Mouse (Mus musculus): Measurements from ENCODE around the gene Slc22a18. TPM values are rescaled to one million over a fixed set of nuclear protein-coding genes. Genes with fewer than 3 reads are reported as not detected.
"Not testable (repeated sequence)": the region's sequence is repeated elsewhere in the genome, so short reads cannot be mapped to it uniquely, and the experiment has no call there.

Slc22a18 gene
- polyA plus RNA-seq, 1 experiment from 2014 or later, result 0.85 TPM

- Histone ChIP-seq H3K27ac (no peak overlapping the region), H3K9ac (no peak overlapping the region), H3K27me3 (replicated peaks) (peaks cover 12% of the 10 kb centered on the region; the same call in 1 of the 2 replicates), H3K4me1 (no peaks in the 10 kb centered on the region), H3K4me2 (replicated peaks) (no peak overlapping the region), H3K36me3 (peaks cover 21% of the 10 kb centered on the region), H3K4me3 (no peak overlapping the region), H3K9me3 (no peaks in the 10 kb centered on the region)
- 64% methylated on average over 1 of the region's 1 CpGs for WGBS
- no peak for ATAC-seq (ENCODE audit: low FRiP score, low read depth)
These were observed 36.0 kb downstream of the Slc22a18 start for GRCm38 (mm10) chr7:143509566-143509965.

- 90% methylated on average over 3 of the region's 3 CpGs for WGBS
- Histone ChIP-seq H3K4me2 (replicated peaks) (no peak overlapping the region), H3K36me3 (peaks cover 33% of the 10 kb centered on the region), H3K4me3 (no peak overlapping the region), H3K27ac (no peak overlapping the region), H3K27me3 (replicated peaks) (peaks cover 4% of the 10 kb centered on the region; the same call in 1 of the 2 replicates), H3K9me3 (no peaks in the 10 kb centered on the region), H3K9ac (no peak overlapping the region), H3K4me1 (no peaks in the 10 kb centered on the region)
- ATAC-seq (ENCODE audit: low FRiP score, low read depth), result no peak
These were observed 37.2 kb downstream of the Slc22a18 start for GRCm38 (mm10) chr7:143510593-143511334.

DNA sequence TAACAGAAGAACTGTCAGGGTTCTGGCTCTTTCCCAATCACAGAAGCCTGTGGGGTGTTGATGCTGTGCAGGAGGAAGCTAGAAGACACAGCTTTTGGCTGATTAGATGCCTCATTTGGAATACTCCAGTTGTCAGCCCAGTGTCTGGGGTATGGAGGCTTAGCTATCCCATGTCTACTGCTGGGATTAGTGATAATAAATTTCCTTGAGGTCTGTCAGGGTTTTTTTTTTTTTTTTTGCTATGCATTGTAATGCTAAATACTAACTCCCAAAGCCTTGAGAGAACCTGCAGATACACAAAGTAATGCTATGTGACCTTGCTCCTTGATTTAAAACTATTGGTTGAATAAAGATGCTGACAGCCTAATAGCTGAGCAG lies 37.8 kb downstream of the Slc22a18 start:
- no peaks in the 10 kb centered on the region for H3K9me3 ChIP-seq
- peaks cover 1% of the 10 kb centered on the region; the same call in 1 of the 2 replicates for H3K27me3 ChIP-seq (replicated peaks)
- H3K4me2 ChIP-seq (replicated peaks), result no peak overlapping the region
- H3K9ac ChIP-seq, result no peak overlapping the region
- H3K36me3 ChIP-seq, result peaks cover 36% of the 10 kb centered on the region
- H3K27ac ChIP-seq, result no peak overlapping the region
- no peak overlapping the region for H3K4me3 ChIP-seq
- ATAC-seq (ENCODE audit: low FRiP score, low read depth), result no peak
- H3K4me1 ChIP-seq, result no peaks in the 10 kb centered on the region

DNA sequence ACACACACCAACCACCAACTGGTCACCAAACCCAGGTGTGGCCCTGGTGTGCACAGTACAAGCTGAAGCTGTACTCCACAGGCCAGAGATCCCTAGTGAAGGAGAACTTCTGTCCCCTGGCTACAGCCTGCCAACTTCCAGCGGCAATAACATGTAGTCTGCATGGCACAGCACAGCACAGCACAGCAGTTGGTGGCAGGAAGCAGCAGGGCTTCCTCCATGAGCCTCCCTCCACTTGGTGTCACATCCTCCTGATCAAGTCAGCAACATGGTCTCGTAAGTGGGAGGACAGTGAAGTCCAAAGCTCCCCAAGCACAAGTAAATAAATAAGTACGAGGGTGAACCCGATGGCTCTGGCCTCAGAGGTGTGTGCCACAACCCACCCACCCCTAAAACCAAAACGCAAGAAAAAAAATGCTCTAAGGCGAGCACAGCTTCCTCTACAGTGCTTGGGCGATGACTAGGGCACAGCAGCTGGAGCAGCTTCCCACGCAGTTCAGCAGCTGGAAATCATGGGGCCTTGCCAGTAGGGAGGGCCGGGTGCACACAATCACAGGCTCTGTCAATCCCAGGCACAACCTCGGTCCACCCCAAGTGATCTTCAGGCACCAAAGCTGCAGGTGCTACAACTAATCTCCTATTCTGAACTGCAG lies 40.4 kb downstream of the Slc22a18 start:
- H3K4me2 ChIP-seq (replicated peaks), result no peak overlapping the region
- H3K9ac ChIP-seq, result no peak overlapping the region
- no peak overlapping the region for H3K27ac ChIP-seq
- ATAC-seq (ENCODE audit: low FRiP score, low read depth), result no peak
- no peaks in the 10 kb centered on the region for H3K9me3 ChIP-seq
- no peaks in the 10 kb centered on the region for H3K4me1 ChIP-seq
- H3K36me3 ChIP-seq, result peaks cover 62% of the 10 kb centered on the region
- 92% methylated on average over 10 of the region's 10 CpGs for WGBS
- no peaks in the 10 kb centered on the region for H3K27me3 ChIP-seq (replicated peaks)
- H3K4me3 ChIP-seq, result no peak overlapping the region

DNA sequence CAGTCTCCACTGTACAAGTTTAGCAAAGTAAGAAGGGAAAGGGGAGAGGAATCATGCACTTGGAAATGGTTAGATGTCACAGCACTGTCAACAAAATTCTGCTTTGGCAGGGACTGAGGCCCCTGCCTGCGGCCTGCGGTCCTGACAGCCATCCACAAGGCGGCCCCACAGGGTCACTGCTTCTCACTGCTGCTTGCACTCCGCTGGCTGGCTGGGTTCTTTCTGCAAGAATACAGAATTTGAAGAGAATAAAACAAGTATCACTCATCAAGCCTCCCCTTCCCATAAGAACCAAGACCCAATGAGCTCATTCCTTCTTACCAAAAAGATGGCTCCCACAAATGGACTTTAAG lies 40.9 kb downstream of the Slc22a18 start:
- H3K9me3 ChIP-seq, result no peaks in the 10 kb centered on the region
- no peak overlapping the region for H3K4me2 ChIP-seq (replicated peaks)
- no peak overlapping the region for H3K4me3 ChIP-seq
- peaks cover 67% of the 10 kb centered on the region for H3K36me3 ChIP-seq
- H3K27ac ChIP-seq, result no peak overlapping the region
- H3K4me1 ChIP-seq, result no peaks in the 10 kb centered on the region
- no peak overlapping the region for H3K9ac ChIP-seq
- no peaks in the 10 kb centered on the region for H3K27me3 ChIP-seq (replicated peaks)
- ATAC-seq (ENCODE audit: low FRiP score, low read depth), result no peak
- WGBS, result 98% methylated on average over 4 of the region's 4 CpGs

DNA sequence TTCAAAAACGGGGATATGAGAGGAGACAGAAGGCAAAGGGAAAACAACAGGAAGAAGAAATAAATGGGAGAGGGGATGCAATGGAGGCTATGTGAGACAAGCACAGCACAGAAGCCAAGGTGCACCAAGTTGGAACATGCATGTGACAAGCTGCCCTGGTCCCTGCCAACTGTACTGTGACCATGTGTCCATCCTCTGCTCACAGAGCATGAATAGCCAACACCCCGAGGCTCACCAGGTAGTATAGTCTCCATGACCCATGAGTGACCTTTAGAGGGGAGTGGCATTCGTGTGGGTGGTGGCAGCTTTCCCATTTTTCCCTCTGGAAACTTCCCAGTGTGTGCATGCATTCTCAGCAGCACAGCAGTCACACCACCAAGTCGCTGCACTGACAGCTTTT lies 45.8 kb downstream of the Slc22a18 start:
- no peak overlapping the region for H3K4me2 ChIP-seq (replicated peaks)
- peaks cover 92% of the 10 kb centered on the region for H3K36me3 ChIP-seq
- H3K9ac ChIP-seq, result no peak overlapping the region
- H3K4me3 ChIP-seq, result no peak overlapping the region
- no peak for ATAC-seq (ENCODE audit: low FRiP score, low read depth)
- no peaks in the 10 kb centered on the region for H3K4me1 ChIP-seq
- H3K27me3 ChIP-seq (replicated peaks), result no peaks in the 10 kb centered on the region
- H3K27ac ChIP-seq, result no peak overlapping the region
- 85% methylated on average over 4 of the region's 4 CpGs for WGBS
- no peaks in the 10 kb centered on the region for H3K9me3 ChIP-seq

DNA sequence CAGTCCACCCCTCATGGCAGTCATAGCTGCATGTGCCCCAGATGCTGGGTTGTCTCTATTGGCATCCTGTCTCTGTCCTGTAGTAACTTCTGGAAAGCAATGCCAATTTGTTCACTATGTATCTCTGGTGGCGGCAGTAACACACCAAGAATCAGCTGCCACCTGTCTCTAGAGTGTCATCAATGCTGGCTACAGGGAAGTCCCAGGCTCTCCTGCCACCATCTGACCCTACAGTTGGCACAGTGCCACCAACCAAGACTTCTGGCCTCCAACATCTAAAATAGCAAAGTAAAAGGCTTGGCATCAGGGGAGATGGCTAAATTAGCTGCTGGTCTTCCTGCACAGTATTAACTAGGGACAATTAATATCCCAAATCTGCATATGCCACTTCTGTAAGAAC lies 58.9 kb downstream of the Slc22a18 start:
- H3K4me2 ChIP-seq (replicated peaks), result no peak overlapping the region
- H3K4me1 ChIP-seq, result no peaks in the 10 kb centered on the region
- no peak for ATAC-seq (ENCODE audit: low FRiP score, low read depth)
- H3K9me3 ChIP-seq, result no peaks in the 10 kb centered on the region
- peaks cover 94% of the 10 kb centered on the region for H3K36me3 ChIP-seq
- H3K9ac ChIP-seq, result no peak overlapping the region
- H3K27me3 ChIP-seq (replicated peaks), result no peaks in the 10 kb centered on the region
- H3K4me3 ChIP-seq, result no peak overlapping the region
- H3K27ac ChIP-seq, result no peak overlapping the region
- 83% methylated on average over 1 of the region's 1 CpGs for WGBS

- Histone ChIP-seq H3K9me3 (no peaks in the 10 kb centered on the region), H3K27me3 (replicated peaks) (no peaks in the 10 kb centered on the region), H3K36me3 (peaks cover 94% of the 10 kb centered on the region), H3K4me3 (no peak overlapping the region), H3K4me1 (no peaks in the 10 kb centered on the region), H3K4me2 (replicated peaks) (no peak overlapping the region), H3K9ac (no peak overlapping the region), H3K27ac (no peak overlapping the region)
- no peak for ATAC-seq (ENCODE audit: low FRiP score, low read depth)
- WGBS, result 85% methylated on average over 2 of the region's 2 CpGs
These were observed 59.7 kb downstream of the Slc22a18 start for GRCm38 (mm10) chr7:143533284-143533683.

DNA sequence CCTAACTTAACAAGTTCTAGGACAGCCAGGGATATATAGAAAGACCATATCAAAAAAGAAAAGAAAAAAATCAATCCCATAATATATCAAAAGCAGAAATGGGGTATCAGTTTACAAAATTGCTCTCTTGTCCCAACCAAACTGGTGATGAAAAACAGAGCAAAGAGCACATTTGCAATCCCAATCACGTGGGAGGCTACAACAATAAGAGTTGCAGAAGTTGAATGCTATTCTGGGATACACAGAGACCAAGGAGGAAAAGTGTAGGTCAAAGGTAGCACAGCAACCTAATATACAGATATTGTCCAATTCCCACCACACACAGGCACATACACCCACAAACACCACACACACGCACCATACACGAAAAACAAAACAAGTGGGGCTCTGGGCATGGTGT lies 62.7 kb downstream of the Slc22a18 start:
- no peak for ATAC-seq (ENCODE audit: low FRiP score, low read depth)
- 91% methylated on average over 3 of the region's 3 CpGs for WGBS

GRCm38 (mm10) chr7:143538229-143538628 lies 64.7 kb downstream of the Slc22a18 start:
- H3K36me3 ChIP-seq, result peaks cover 64% of the 10 kb centered on the region

More for the DNA sequence above, 62.7 kb downstream of the Slc22a18 start:
- Histone ChIP-seq H3K4me2 (replicated peaks) (no peak overlapping the region), H3K36me3 (peaks cover 81% of the 10 kb centered on the region), H3K9ac (no peak overlapping the region), H3K4me1 (no peaks in the 10 kb centered on the region), H3K9me3 (no peaks in the 10 kb centered on the region), H3K27me3 (replicated peaks) (no peaks in the 10 kb centered on the region), H3K27ac (no peak overlapping the region), H3K4me3 (no peak overlapping the region)

DNA sequence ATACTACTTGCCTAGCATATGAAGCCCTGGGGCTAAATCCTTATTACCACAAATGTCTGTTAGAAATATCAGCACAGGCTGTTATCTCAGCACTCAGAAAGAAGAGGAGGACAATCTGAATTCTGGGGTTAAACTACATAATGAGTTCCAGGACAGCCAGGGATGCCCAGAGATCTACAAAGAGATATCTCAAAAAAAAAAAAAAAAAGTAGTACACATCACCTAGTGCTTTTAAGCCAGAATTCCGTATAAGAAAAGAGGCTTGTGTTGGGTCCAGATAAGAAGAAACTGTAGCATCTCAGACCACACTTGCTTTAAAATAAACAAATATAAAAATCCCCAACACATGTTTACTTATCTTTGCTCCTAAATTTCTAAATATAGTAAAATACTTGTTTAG lies 65.1 kb downstream of the Slc22a18 start:
- H3K4me2 ChIP-seq (replicated peaks), result no peak overlapping the region
- H3K4me3 ChIP-seq, result no peak overlapping the region
- H3K36me3 ChIP-seq, result peaks cover 62% of the 10 kb centered on the region
- WGBS, result 72% methylated on average over 1 of the region's 1 CpGs
- H3K27ac ChIP-seq, result no peak overlapping the region
- H3K9me3 ChIP-seq, result no peaks in the 10 kb centered on the region
- no peaks in the 10 kb centered on the region for H3K27me3 ChIP-seq (replicated peaks)
- 0 out of 2 replicates have a peak, but pooled peaks cover 3% of the 10 kb centered on the region for H3K4me1 ChIP-seq
- no peak for ATAC-seq (ENCODE audit: low FRiP score, low read depth)
- no peak overlapping the region for H3K9ac ChIP-seq

More at GRCm38 (mm10) chr7:143538229-143538628, 64.7 kb downstream of the Slc22a18 start:
- not testable (repeated sequence) for H3K4me3 ChIP-seq; H3K27ac ChIP-seq; H3K4me1 ChIP-seq; H3K9ac ChIP-seq; H3K4me2 ChIP-seq (replicated peaks); H3K9me3 ChIP-seq; H3K27me3 ChIP-seq (replicated peaks); ATAC-seq (ENCODE audit: low FRiP score, low read depth)
- WGBS, result 93% methylated on average over 6 of the region's 6 CpGs

GRCm38 (mm10) chr7:143544368-143544767 lies 70.8 kb downstream of the Slc22a18 start:
- Histone ChIP-seq H3K36me3 (peaks cover 16% of the 10 kb centered on the region; the same call in 1 of the 2 replicates), H3K4me2 (replicated peaks) (no peak overlapping the region), H3K27ac (no peak overlapping the region), H3K9ac (no peak overlapping the region), H3K4me3 (no peak overlapping the region), H3K27me3 (replicated peaks) (no peaks in the 10 kb centered on the region), H3K9me3 (no peaks in the 10 kb centered on the region), H3K4me1 (peaks cover 17% of the 10 kb centered on the region)
- 89% methylated on average over 2 of the region's 2 CpGs for WGBS
- no peak for ATAC-seq (ENCODE audit: low FRiP score, low read depth)
